Mouse (Mus musculus) limb, embryonic 15.5 days (tissue): Measurements from ENCODE around the gene Ccdc51. TPM values are rescaled to one million over a fixed set of nuclear protein-coding genes. Genes with fewer than 3 reads are reported as not detected.

Experiments used
- ATAC-seq: fragments of 200-750 bp; cut with Nextera tagmentation; 2 replicates; pipeline ENCODE4 v1.8.0; 2017; ENCODE audit warnings: low read depth, moderate TSS enrichment; ENCODE audit not compliant: insufficient number of reproducible peaks, low FRiP score, low TSS enrichment
- H3K27ac ChIP-seq: fragments of 300-500 bp; sonication (generic); 2 replicates; pipeline ENCODE4 v1.5.1; 2015; ENCODE audit warnings: moderate library complexity, mild to moderate bottlenecking, inconsistent platforms
- H3K27me3 ChIP-seq: fragments of 300-500 bp; sonication (generic); 2 replicates; pipeline ENCODE4 v1.6.1; 2015; ENCODE audit warnings: inconsistent platforms
- H3K36me3 ChIP-seq: fragments of 300-500 bp; sonication (generic); 2 replicates; pipeline ENCODE4 v1.6.1; 2015; ENCODE audit warnings: inconsistent platforms
- H3K4me1 ChIP-seq: fragments of 300-500 bp; sonication (generic); 2 replicates; pipeline ENCODE4 v1.6.1; 2015; ENCODE audit warnings: inconsistent platforms
- H3K4me2 ChIP-seq: fragments of 300-500 bp; sonication (generic); 2 replicates; pipeline ENCODE4 v1.6.1; 2015; ENCODE audit warnings: mild to moderate bottlenecking, inconsistent platforms
- H3K4me3 ChIP-seq: fragments of 300-500 bp; sonication (generic); 2 replicates; pipeline ENCODE4 v1.5.1; 2015; ENCODE audit warnings: mild to moderate bottlenecking, inconsistent platforms
- H3K9ac ChIP-seq: fragments of 300-500 bp; sonication (generic); 2 replicates; pipeline ENCODE4 v1.6.1; 2015; ENCODE audit warnings: inconsistent platforms
- H3K9me3 ChIP-seq: fragments of 300-500 bp; sonication (generic); 2 replicates; pipeline ENCODE4 v1.6.1; 2016; ENCODE audit warnings: inconsistent platforms
- WGBS: fragments of 180-500 bp; shearing (Covaris S2); methylation state at CpG from one replicate; pipeline ENCODE4 v1.1.7; 2015; 5-methylcytosine and 5-hydroxymethylcytosine counted together
- polyA plus RNA-seq: library from polyadenylated mRNA; unstranded; fragments of >200 nt; fragmentation: Nextera tagmentation; extraction: Ambion mirVana; gene quantifications from 2 replicates; pipeline ENCODE4 v1.2.1, GENCODE M21; 2015

Ccdc51 gene
- 12.5 and 13.6 TPM in 2 replicates for polyA plus RNA-seq

DNA sequence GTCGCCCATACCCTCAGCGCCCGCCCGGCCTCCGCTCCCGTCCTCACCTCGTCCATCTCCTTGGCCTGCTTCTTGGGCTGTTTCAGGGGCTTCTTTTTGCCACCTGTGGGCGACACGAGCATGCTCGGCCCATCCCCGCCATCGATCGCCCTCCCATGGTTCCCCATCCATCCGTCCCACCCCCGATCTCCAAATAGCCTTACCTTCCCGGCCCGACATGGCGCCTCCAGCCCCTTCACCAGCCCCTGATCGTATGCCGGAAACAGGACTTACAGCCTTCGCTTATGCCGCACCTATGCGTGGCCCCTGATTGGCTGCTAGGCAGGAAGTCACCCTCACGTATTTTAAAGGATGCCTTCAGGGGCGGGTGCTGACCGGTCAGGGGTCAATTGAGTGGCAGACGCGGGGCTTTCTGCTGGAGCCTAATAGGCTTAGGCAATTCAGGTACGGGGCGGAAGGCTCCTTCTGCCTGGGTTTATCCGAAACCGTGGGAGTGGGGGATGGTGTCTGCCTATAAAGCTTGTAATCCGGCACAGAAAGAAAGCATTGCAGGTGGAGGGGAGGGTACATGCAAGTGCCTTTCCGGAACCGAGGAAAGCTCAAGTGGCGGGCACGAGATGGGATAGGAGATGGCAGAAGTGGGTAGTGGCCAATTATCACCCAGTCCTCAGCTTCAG, at the start of gene Ccdc51, which contains the start of gene Tma7:
Gene Ccdc51, plus strand, starts transcription at position 370 of the 677 bp plus-strand sequence.
Gene Tma7, minus strand, starts transcription at position 464 of the 677 bp plus-strand sequence.
- Histone ChIP-seq H3K27me3 (no peaks in the 10 kb centered on the region), H3K4me2 (peak within 1 kb of the TSS; percentile 65), H3K9ac (peak within 1 kb of the TSS; percentile 83), H3K36me3 (peaks cover 24% of the 10 kb centered on the region), H3K9me3 (no peaks in the 10 kb centered on the region), H3K4me1 (peaks cover 20% of the 10 kb centered on the region), H3K4me3 (peak within 1 kb of the TSS; percentile 77), H3K27ac (peak within 1 kb of the TSS; percentile 81)
- WGBS: under 1% methylated on average over 37 of the region's 37 CpGs
- peak; percentile 93 for ATAC-seq

DNA sequence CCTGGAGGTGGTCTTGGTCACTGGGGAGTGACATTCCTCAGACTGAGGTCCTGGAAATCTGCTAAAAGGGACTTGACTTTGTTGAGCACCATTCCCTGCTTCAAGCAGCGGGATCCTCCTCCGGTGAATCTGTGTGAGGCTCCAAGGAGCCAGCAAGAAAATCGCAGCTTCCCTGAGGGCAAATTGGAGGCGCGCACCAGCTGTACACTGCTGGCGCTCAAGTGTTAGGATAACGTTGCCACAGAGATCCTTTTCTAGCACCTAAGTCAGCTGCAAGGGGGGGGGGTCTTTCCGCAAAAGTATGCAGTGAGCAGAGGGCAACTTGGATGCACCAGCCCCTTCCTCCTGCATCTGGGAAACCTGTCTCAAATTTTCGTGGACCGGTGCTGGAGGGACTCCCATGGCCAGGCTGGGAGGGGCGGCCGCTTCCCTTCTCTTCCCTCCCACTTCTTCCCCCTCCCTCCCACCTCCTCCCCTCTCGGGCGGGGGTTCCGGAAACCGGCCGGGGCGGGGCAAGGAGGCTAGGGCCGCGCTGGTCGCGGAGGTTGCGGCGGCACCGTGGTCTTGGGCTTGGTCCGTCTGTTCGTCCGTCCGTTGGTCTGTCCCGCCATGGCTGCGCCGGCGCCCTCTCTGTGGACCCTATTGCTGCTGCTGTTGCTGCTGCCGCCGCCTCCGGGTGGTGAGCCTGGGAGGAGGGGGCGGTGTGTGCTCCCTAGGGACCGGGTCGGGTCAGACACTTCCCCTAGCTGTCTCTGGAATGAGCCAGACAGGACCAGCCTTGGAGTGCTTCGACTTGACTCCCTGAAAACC, 44.0 kb upstream of the Ccdc51 start, which contains the start of gene Shisa5:
Gene Shisa5, plus strand, starts transcription at position 480 of the 810 bp plus-strand sequence.
- peaks cover 31% of the 10 kb centered on the region for H3K4me1 ChIP-seq
- peak within 1 kb of the TSS; percentile 84 for H3K9ac ChIP-seq
- no peaks in the 10 kb centered on the region for H3K27me3 ChIP-seq
- no peaks in the 10 kb centered on the region for H3K36me3 ChIP-seq
- no peaks in the 10 kb centered on the region for H3K9me3 ChIP-seq
- peak within 1 kb of the TSS; percentile 83 for H3K27ac ChIP-seq
- H3K4me3 ChIP-seq: peak within 1 kb of the TSS; percentile 69
- peak within 1 kb of the TSS; percentile 71 for H3K4me2 ChIP-seq
- ATAC-seq: peak; percentile 89
- WGBS: under 1% methylated on average over 33 of the region's 40 CpGs

DNA sequence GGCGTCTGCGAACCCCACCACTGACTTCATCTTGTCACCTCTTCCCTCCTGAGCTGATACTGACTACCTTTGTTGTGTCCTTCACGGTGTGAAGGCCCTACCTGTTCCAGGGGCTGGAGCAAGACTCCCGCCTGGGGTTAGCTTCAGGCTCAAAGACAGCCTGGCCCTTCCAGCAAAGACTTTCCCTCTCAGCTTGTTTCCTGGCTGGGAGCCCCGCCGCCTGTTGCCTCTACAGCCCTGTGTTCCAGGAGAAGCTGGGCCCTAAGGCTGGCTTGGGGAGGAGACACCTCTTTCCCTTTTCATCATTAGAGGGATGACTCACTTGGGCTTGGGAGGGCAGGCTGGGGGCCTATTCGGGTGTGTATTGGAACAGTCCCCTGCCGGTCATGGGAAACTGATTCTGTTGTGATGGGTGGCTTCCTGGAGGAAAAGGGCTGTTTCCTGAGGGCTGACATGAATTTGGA, 43.4 kb upstream of the Ccdc51 start:
- Histone ChIP-seq H3K9ac (peak overlapping the region; percentile 84), H3K4me1 (peaks cover 31% of the 10 kb centered on the region), H3K27ac (peak overlapping the region; percentile 83), H3K27me3 (no peaks in the 10 kb centered on the region), H3K4me2 (peak overlapping the region; percentile 71), H3K4me3 (peak overlapping the region; percentile 69), H3K9me3 (no peaks in the 10 kb centered on the region), H3K36me3 (no peaks in the 10 kb centered on the region)
- peak; percentile 41; the same call in 1 of the 2 replicates for ATAC-seq
- 12% methylated on average over 8 of the region's 8 CpGs for WGBS

DNA sequence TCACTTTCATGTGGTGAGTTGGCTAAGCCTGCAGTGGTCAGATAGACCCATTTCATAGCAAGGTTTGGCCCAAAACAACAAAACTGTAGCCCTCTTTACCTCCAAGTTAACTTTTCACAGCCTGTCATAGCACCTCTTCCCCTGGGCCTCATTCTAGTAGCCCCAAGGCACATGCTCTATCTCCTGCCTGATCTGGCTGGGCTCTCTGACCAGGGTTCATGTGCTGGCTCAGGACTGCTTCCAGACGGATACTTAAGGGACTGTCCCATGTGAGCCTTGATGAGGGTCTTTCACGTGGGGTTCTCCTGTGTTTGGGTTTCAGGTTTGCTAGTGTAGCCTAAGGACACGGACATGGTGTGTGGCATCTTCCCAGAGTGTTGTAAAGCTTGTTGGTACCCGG, 42.6 kb upstream of the Ccdc51 start:
- H3K27me3 ChIP-seq: no peaks in the 10 kb centered on the region
- no peaks in the 10 kb centered on the region for H3K9me3 ChIP-seq
- peaks cover 5% of the 10 kb centered on the region for H3K36me3 ChIP-seq
- 70% methylated on average over 4 of the region's 4 CpGs for WGBS
- peak overlapping the region; percentile 69; the same call in 1 of the 2 replicates for H3K4me3 ChIP-seq
- no peak overlapping the region for H3K27ac ChIP-seq
- H3K4me1 ChIP-seq: peaks cover 31% of the 10 kb centered on the region
- peak overlapping the region; percentile 71 for H3K4me2 ChIP-seq
- no peak overlapping the region for H3K9ac ChIP-seq
- ATAC-seq: no peak

DNA sequence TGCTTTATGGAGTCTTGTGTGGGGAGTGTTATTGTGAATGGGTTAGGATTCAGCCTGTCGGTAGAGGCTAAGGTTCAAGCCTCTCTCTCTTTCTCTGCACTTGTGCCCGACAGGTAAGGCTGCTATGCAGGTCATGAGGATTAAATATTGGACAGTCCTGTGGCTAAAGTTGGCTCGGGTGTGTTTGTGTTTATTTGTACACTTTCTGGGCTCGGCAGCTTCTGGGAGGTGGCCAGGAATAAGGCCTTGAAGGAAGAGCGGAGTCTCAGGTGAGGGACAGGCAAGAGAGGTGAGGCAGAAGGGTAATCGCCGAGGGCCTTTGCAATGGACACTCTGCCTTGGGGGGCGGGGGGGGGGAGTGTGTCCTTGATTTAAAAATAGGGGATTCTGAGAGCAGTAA, 42.1 kb upstream of the Ccdc51 start:
- Histone ChIP-seq H3K27me3 (no peaks in the 10 kb centered on the region), H3K36me3 (peaks cover 8% of the 10 kb centered on the region), H3K9ac (no peak overlapping the region), H3K4me1 (peaks cover 31% of the 10 kb centered on the region), H3K9me3 (no peaks in the 10 kb centered on the region), H3K27ac (no peak overlapping the region), H3K4me3 (no peak overlapping the region; the same call in 1 of the 2 replicates), H3K4me2 (no peak overlapping the region)
- 83% methylated on average over 8 of the region's 8 CpGs for WGBS
- ATAC-seq: no peak

DNA sequence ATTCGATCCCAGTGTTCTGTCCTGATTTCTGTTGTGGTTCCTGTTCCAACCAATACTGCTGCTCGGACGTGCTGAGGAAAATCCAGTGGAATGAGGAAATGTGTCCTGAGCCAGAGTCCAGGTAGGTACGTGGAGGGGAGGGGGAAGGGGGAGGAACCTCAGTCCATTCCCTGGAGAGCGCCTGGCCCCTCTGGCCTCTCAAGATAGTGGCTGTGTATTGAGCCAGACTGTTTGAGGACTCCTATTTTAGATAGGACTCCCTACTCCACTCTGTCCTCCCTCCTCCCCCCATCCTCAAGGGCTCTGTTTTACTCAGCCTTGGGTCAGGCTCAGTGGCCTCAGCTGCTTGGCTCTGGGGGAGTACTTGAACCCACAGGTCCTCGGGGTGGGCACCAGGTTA, 41.4 kb upstream of the Ccdc51 start:
- H3K4me2 ChIP-seq: no peak overlapping the region
- ATAC-seq: no peak; the same call in 1 of the 2 replicates

DNA sequence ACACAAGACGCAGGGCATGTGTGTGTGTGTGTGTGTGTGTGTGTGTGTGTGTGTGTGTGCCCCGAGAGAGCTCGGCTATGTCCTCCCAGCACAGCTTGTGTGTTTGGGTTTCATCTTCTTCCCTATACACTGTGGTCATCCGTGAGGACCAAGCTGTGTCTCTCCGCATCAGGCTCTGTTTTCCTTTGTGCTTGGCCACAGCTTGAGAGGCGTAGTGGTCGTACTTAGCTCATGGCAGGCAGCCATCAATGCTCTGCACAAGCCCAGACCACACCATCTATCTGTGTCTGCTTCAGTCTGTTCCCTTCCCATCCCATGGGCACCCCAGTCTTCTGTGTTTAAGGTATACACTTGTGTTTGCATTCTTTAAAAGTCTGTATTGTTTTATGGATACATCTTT, 40.9 kb upstream of the Ccdc51 start:
- H3K9me3 ChIP-seq: no peaks in the 10 kb centered on the region
- H3K4me1 ChIP-seq: peaks cover 31% of the 10 kb centered on the region
- peaks cover 9% of the 10 kb centered on the region for H3K36me3 ChIP-seq
- H3K27ac ChIP-seq: no peak overlapping the region
- no peak overlapping the region for H3K4me2 ChIP-seq
- 77% methylated on average over 7 of the region's 7 CpGs for WGBS
- ATAC-seq: peak; percentile 3; the same call in 1 of the 2 replicates
- no peak overlapping the region for H3K4me3 ChIP-seq
- no peak overlapping the region for H3K9ac ChIP-seq
- H3K27me3 ChIP-seq: no peaks in the 10 kb centered on the region

More for the DNA sequence above, 41.4 kb upstream of the Ccdc51 start:
- H3K4me3 ChIP-seq: no peak overlapping the region
- H3K9ac ChIP-seq: no peak overlapping the region
- WGBS: 68% methylated on average over 6 of the region's 6 CpGs
- no peaks in the 10 kb centered on the region for H3K27me3 ChIP-seq
- peaks cover 31% of the 10 kb centered on the region for H3K4me1 ChIP-seq
- no peaks in the 10 kb centered on the region for H3K9me3 ChIP-seq
- no peak overlapping the region for H3K27ac ChIP-seq
- peaks cover 8% of the 10 kb centered on the region for H3K36me3 ChIP-seq

DNA sequence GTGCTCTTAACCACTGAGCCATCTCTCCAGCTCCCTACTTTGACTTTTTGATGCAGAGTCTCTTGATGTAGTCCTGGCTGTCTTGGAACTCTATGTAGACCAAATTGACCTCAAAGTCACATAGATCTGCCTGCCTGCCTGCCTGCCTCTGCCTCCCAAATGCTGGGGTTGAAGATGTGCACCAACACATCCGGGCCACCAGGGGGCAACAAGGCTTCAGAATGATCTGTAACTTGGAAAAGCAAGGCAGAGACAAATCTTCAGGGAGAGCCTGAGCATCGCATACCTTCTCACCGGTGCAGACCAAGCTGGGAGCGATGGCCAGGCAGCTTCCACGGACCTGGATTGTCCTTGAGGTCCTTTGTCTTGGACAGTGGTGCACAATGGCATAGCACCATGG, 36.0 kb upstream of the Ccdc51 start:
- no peaks in the 10 kb centered on the region for H3K4me1 ChIP-seq
- WGBS: 39% methylated on average over 5 of the region's 5 CpGs
- H3K9me3 ChIP-seq: no peaks in the 10 kb centered on the region
- no peak overlapping the region for H3K9ac ChIP-seq
- H3K36me3 ChIP-seq: peaks cover 29% of the 10 kb centered on the region
- H3K27me3 ChIP-seq: no peaks in the 10 kb centered on the region
- no peak overlapping the region for H3K27ac ChIP-seq
- ATAC-seq: no peak
- H3K4me2 ChIP-seq: no peak overlapping the region
- no peak overlapping the region for H3K4me3 ChIP-seq

DNA sequence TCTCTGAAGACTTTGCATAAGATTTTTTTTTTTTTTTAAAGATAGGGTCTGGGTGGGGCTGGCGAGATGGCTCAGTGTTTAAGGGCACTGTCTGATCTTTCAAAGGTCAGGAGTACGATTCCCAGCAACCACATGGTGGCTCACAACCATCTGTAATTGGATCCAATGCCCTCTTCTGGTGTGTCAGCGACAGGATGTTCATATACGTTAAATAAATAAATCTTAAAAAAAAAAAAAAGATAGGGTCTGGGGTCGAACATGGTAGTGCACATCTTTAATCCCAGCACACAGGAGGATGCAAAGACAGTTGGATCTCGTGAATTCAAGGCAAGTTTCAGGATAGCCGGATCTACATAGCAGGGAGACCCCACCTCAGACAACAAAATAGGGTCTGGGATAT, 33.0 kb upstream of the Ccdc51 start:
- Histone ChIP-seq H3K9me3 (no peaks in the 10 kb centered on the region), H3K9ac (no peak overlapping the region), H3K4me2 (no peak overlapping the region), H3K27ac (no peak overlapping the region), H3K36me3 (peaks cover 44% of the 10 kb centered on the region), H3K27me3 (no peaks in the 10 kb centered on the region), H3K4me1 (peaks cover 1% of the 10 kb centered on the region; the same call in 1 of the 2 replicates), H3K4me3 (no peak overlapping the region)
- 81% methylated on average over 7 of the region's 7 CpGs for WGBS
- ATAC-seq: no peak

DNA sequence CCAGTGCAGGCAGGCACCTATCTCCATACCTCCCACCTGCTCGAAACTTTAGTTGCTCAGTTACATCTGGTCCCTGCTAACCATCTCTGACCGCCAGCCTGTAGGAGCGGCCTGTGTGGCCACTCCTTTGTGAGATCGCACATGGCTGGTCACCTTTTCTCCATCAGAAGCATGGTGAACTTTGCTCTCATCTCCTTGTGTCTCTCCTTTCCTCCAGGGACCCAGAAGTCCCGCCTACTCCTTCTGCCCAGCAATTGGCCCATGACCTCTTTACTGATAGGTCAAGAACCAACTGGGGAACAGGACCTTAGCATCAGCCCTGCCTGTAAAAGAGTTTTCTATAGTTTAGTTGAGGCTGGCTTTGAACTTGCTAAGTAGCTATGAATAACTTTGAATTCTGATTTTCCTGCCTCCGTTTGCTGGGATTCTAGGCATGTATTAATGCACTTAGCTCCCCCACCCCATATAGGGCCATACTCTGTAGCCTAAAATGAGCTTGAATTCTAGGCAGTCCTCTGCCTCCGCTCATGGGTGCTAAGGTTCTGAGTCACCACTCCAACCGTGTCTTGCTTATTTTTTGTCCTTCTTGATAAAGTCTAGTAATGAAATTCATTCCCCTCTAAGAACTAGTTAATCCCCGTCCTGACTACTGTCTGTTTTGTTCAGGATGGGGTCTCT, 32.2 kb upstream of the Ccdc51 start:
- no peak overlapping the region for H3K9ac ChIP-seq
- no peak overlapping the region for H3K4me3 ChIP-seq
- no peak overlapping the region for H3K4me2 ChIP-seq
- H3K36me3 ChIP-seq: peaks cover 39% of the 10 kb centered on the region
- 85% methylated on average over 9 of the region's 9 CpGs for WGBS
- no peaks in the 10 kb centered on the region for H3K27me3 ChIP-seq
- H3K9me3 ChIP-seq: no peaks in the 10 kb centered on the region
- peaks cover 10% of the 10 kb centered on the region; the same call in 1 of the 2 replicates for H3K4me1 ChIP-seq
- no peak overlapping the region for H3K27ac ChIP-seq
- no peak for ATAC-seq

DNA sequence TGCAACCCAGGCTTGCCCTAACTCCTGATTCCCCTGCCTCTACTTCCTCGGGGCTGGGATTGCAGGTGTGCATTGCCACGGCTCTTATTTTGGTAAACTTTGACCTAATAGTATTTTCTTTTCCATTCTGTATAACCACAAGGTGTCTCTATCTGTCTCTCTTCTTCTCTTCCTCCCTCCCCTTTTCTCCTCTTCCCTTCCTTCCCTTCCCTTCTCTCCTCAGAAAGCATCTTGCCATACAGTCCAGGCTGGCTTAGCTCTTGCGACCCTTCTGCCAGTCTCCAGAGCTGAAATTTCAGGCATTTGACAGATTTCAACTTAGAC, 31.7 kb upstream of the Ccdc51 start:
- Histone ChIP-seq H3K36me3 (peaks cover 38% of the 10 kb centered on the region), H3K4me3 (no peak overlapping the region), H3K4me1 (peaks cover 14% of the 10 kb centered on the region; the same call in 1 of the 2 replicates), H3K27me3 (no peaks in the 10 kb centered on the region), H3K9me3 (no peaks in the 10 kb centered on the region), H3K4me2 (no peak overlapping the region), H3K27ac (no peak overlapping the region), H3K9ac (no peak overlapping the region)
- ATAC-seq: no peak
- WGBS: 84% methylated on average over 3 of the region's 3 CpGs
